Mouse (Mus musculus): ENCODE data around the gene Ccdc159.
A peak's percentile ranks its signal among the peaks of the same experiment; 100 is the strongest.

GRCm38 (mm10) chr9:21955225-21955569, 27.9 kb downstream of the Ccdc159 start:
- TF ChIP-seq POLR2A (IDR thresholded peaks at IDR 0.05; ENCODE audit: borderline replicate concordance, insufficient read depth, low read length) (no peak), CTCF (IDR thresholded peaks at IDR 0.05; ENCODE audit: borderline replicate concordance, insufficient read depth, low read depth, low read length) (peak; percentile 52; the same call in 1 of the 2 replicates)
